Mouse (Mus musculus) ES-Bruce4 (cell line): Measurements from ENCODE around the gene Gstm7. TPM values are rescaled to one million over a fixed set of nuclear protein-coding genes. Genes with fewer than 3 reads are reported as not detected.

Experiments
- H3K27ac ChIP-seq: 2 replicates; pipeline ENCODE4 v1.5.1; 2012; ENCODE audit warnings: low read length, inconsistent platforms; ENCODE audit not compliant: insufficient read depth
- H3K27me3 ChIP-seq: 2 replicates; pipeline ENCODE4 v1.6.1; 2012; ENCODE audit warnings: mild to moderate bottlenecking, low read length, inconsistent platforms; ENCODE audit not compliant: control insufficient read depth, poor library complexity, insufficient read depth, severe bottlenecking
- H3K36me3 ChIP-seq: 2 replicates; pipeline ENCODE4 v1.6.1; 2012; ENCODE audit warnings: inconsistent platforms, mild to moderate bottlenecking, low read length, moderate library complexity; ENCODE audit not compliant: control insufficient read depth, poor library complexity, insufficient read depth, severe bottlenecking
- H3K4me1 ChIP-seq: one replicate; pipeline ENCODE4 v1.8.1; 2011; ENCODE audit warnings: low read length; ENCODE audit not compliant: control insufficient read depth, insufficient read depth
- H3K4me3 ChIP-seq: 2 replicates; pipeline ENCODE4 v1.5.1; 2011; ENCODE audit warnings: low read depth, mild to moderate bottlenecking, low read length
- H3K9ac ChIP-seq: 2 replicates; pipeline ENCODE4 v1.6.1; 2012; ENCODE audit warnings: low read depth, mild to moderate bottlenecking, inconsistent platforms; ENCODE audit not compliant: poor library complexity, severe bottlenecking
- H3K9me3 ChIP-seq: replicated peaks from 2 replicates; pipeline ENCODE4 v1.6.1; 2012; ENCODE audit warnings: mild to moderate bottlenecking, low read length, inconsistent platforms; ENCODE audit not compliant: control insufficient read depth, poor library complexity, insufficient read depth, severe bottlenecking
- CTCF ChIP-seq: IDR thresholded peaks from one replicate; pipeline ENCODE4 v1.8.1; 2011; ENCODE audit warnings: low read depth, low read length
- EP300 ChIP-seq: IDR thresholded peaks from 2 replicates; pipeline ENCODE4 v1.6.1; 2011; ENCODE audit warnings: low read depth, low read length; ENCODE audit not compliant: insufficient read depth
- POLR2A ChIP-seq: IDR thresholded peaks from one replicate; pipeline ENCODE4 v1.8.1; 2011; ENCODE audit warnings: low read length; ENCODE audit not compliant: insufficient read depth
- polyA plus RNA-seq: library from polyadenylated mRNA; stranded (reverse); fragments of >200 nt; gene quantifications from 2 replicates; pipeline ENCODE4 v1.2.4, GENCODE M21; 2011; ENCODE audit warnings: low read depth; ENCODE audit not compliant: missing spikeins, insufficient read depth, insufficient read length

The Gstm7 gene
- polyA plus RNA-seq, 1 experiment, result 4.4 TPM

- TF ChIP-seq CTCF (no peak), EP300 (no peak), POLR2A (no peak)
- Histone ChIP-seq H3K4me1 (no peaks in the 10 kb centered on the region), H3K27ac (no peak overlapping the region), H3K27me3 (no peaks in the 10 kb centered on the region), H3K9me3 (no peaks in the 10 kb centered on the region), H3K4me3 (no peak overlapping the region), H3K9ac (no peak overlapping the region), H3K36me3 (no peaks in the 10 kb centered on the region)
Observed at GRCm38 (mm10) chr3:107940524-107940923, 8.9 kb upstream of the Gstm7 start.

DNA sequence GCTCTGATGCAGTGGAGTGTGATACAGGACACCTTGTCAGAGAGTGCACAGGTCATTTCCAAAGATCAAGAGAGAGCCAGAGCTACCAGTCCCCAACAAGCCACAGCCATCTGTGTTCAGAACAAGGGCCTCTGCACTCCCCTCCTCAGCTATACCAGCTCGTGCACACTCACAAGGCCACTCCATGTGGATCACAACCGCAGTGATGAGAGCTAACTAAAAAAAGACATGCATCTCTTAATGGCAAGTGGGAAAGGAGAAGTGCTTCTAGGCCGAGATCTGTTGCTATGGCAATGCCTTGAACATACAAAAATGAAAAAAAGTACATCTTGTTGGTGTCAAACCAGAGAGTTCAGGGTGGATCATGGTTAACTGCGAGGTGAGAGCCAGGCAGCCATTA lies 8.2 kb upstream of the Gstm7 start:
- H3K4me1 ChIP-seq, result no peaks in the 10 kb centered on the region
- no peak overlapping the region for H3K4me3 ChIP-seq
- no peaks in the 10 kb centered on the region for H3K36me3 ChIP-seq
- TF ChIP-seq POLR2A, result no peak
- H3K27me3 ChIP-seq, result no peaks in the 10 kb centered on the region
- H3K9me3 ChIP-seq, result no peaks in the 10 kb centered on the region
- H3K9ac ChIP-seq, result no peak overlapping the region
- H3K27ac ChIP-seq, result no peak overlapping the region

GRCm38 (mm10) chr3:107939403-107939802 lies 7.8 kb upstream of the Gstm7 start:
- no peak overlapping the region for H3K27ac ChIP-seq
- no peaks in the 10 kb centered on the region for H3K27me3 ChIP-seq
- H3K9me3 ChIP-seq, result no peaks in the 10 kb centered on the region
- no peak overlapping the region for H3K9ac ChIP-seq
- H3K4me3 ChIP-seq, result no peak overlapping the region
- H3K36me3 ChIP-seq, result no peaks in the 10 kb centered on the region
- H3K4me1 ChIP-seq, result no peaks in the 10 kb centered on the region
- TF ChIP-seq EP300, result 0 out of 2 replicates have a peak, but pooled peaks have one; percentile 35
- TF ChIP-seq CTCF, result peak; percentile 96
- TF ChIP-seq POLR2A, result no peak

GRCm38 (mm10) chr3:107935888-107936287 lies 4.3 kb upstream of the Gstm7 start:
- no peaks in the 10 kb centered on the region for H3K36me3 ChIP-seq
- H3K4me1 ChIP-seq, result no peaks in the 10 kb centered on the region
- no peak overlapping the region for H3K9ac ChIP-seq
- H3K4me3 ChIP-seq, result no peak overlapping the region
- no peak overlapping the region for H3K27ac ChIP-seq
- H3K9me3 ChIP-seq, result no peaks in the 10 kb centered on the region
- H3K27me3 ChIP-seq, result no peaks in the 10 kb centered on the region
- no peak for TF ChIP-seq CTCF
- TF ChIP-seq EP300, result no peak
- TF ChIP-seq POLR2A, result no peak

DNA sequence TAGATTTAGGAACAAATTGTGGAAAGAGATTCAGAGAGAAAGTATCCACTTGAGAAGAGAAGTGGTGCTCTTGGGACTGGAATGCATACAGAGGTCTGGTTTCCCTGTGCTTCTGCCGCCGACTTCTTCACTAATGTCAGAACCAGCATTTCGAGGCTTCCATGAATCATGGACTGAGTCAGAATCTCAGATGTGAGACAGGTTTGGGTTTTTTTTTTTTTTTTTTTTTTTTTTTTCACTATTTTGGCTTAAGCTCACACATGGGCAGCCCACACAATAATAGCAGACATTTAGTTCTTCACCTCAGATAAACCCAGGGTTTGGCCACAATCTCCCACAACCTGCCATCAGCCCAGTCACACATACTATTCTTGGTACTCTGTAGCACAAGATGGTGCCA lies 3.7 kb upstream of the Gstm7 start:
- Histone ChIP-seq H3K4me1 (no peaks in the 10 kb centered on the region), H3K9me3 (no peaks in the 10 kb centered on the region), H3K27ac (no peak overlapping the region), H3K9ac (no peak overlapping the region), H3K27me3 (no peaks in the 10 kb centered on the region), H3K4me3 (no peak overlapping the region), H3K36me3 (no peaks in the 10 kb centered on the region)
- TF ChIP-seq EP300 (no peak), POLR2A (no peak), CTCF (no peak)

DNA sequence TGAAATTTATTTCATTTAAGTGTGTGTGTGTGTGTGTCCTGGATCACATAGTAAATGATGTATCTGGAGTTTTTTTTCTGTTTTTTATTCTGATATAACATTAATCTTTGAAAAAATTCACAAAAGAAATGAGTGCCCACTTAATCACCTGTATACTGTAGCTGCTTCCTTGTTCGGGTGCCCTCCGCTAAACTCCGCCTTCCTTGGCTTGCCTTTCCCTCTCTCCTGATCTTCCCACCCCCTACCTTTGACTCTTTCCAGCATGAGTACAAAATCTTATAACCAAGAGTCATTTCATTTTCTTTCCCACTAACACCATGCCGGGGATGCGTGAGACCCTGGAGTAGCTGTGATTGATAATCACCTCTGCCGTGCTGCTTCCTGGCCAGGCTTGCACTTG lies 511 bp upstream of the Gstm7 start:
- H3K36me3 ChIP-seq, result no peaks in the 10 kb centered on the region
- H3K27ac ChIP-seq, result no peak overlapping the region
- TF ChIP-seq POLR2A (no peak), CTCF (no peak), EP300 (no peak)
- no peaks in the 10 kb centered on the region for H3K4me1 ChIP-seq
- no peak overlapping the region for H3K9ac ChIP-seq
- H3K27me3 ChIP-seq, result no peaks in the 10 kb centered on the region
- no peaks in the 10 kb centered on the region for H3K9me3 ChIP-seq
- H3K4me3 ChIP-seq, result no peak overlapping the region

DNA sequence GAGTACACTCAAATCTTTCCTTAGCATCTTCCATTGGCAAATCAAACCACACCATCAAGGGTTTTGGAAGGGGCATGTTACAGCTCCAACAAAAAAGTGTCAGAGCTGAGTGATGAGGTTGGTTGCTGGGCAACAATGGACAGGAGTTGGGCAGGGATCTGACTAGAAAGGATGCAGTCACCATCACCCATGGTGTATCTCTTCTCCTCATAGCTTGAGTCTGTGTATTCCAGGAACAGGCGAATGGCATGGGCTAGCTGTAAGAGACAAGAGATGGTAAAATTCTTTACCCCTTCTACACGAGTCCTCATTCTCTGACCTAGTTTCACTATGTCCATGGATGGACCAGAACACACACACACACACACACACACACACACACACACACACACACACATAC lies 483 bp downstream of the Gstm7 start:
- TF ChIP-seq POLR2A (no peak), EP300 (no peak), CTCF (no peak)
- H3K4me3 ChIP-seq, result no peak overlapping the region
- H3K4me1 ChIP-seq, result no peaks in the 10 kb centered on the region
- H3K9ac ChIP-seq, result no peak overlapping the region
- no peaks in the 10 kb centered on the region for H3K27me3 ChIP-seq
- no peaks in the 10 kb centered on the region for H3K9me3 ChIP-seq
- no peaks in the 10 kb centered on the region for H3K36me3 ChIP-seq
- H3K27ac ChIP-seq, result no peak overlapping the region
